Mouse (Mus musculus) CD4-positive, CD25-positive, alpha-beta regulatory T cell, adult 4 months (primary cell): ENCODE results near the gene Hspbap1. TPM values are rescaled to one million over a fixed set of nuclear protein-coding genes. Genes with fewer than 3 reads are reported as not detected.

Source experiments
- ATAC-seq: one replicate; pipeline ENCODE4 v1.8.0; 2017
- polyA plus RNA-seq, 2 experiments: library from polyadenylated mRNA; unstranded; fragments of 100-300 nt; shearing (Covaris generic); gene quantifications; one replicate each; pipeline ENCODE4 v1.2.1; 2017

Hspbap1 gene
- polyA plus RNA-seq, 2 experiments from 2014 or later, result 35.1 to 36.3 TPM

GRCm38 (mm10) chr16:35806973-35807662 is 36.9 kb downstream of the Hspbap1 start:
- ATAC-seq, result no peak

- ATAC-seq, result no peak
Observed at GRCm38 (mm10) chr16:35807663-35807992, 37.5 kb downstream of the Hspbap1 start.

- no peak for ATAC-seq
Observed at GRCm38 (mm10) chr16:35808838-35809237, 38.7 kb downstream of the Hspbap1 start.

GRCm38 (mm10) chr16:35813119-35813518 is 42.9 kb downstream of the Hspbap1 start:
- ATAC-seq, result no peak

- ATAC-seq, result peak; percentile 96
Observed at GRCm38 (mm10) chr16:35817255-35818089, 47.3 kb downstream of the Hspbap1 start.

GRCm38 (mm10) chr16:35829999-35830398 is 59.8 kb downstream of the Hspbap1 start:
- ATAC-seq, result no peak

- ATAC-seq, result no peak
Observed at GRCm38 (mm10) chr16:35832926-35833325, 62.8 kb downstream of the Hspbap1 start.

GRCm38 (mm10) chr16:35834653-35835052 is 64.5 kb downstream of the Hspbap1 start:
- ATAC-seq, result no peak

GRCm38 (mm10) chr16:35839680-35840079 is 69.5 kb downstream of the Hspbap1 start:
- peak; percentile 68 for ATAC-seq

- no peak for ATAC-seq
Observed at GRCm38 (mm10) chr16:35847138-35847537, 77.0 kb downstream of the Hspbap1 start.

- no peak for ATAC-seq
Observed at GRCm38 (mm10) chr16:35855846-35856245, 85.7 kb downstream of the Hspbap1 start.

GRCm38 (mm10) chr16:35856766-35857165 is 86.6 kb downstream of the Hspbap1 start:
- ATAC-seq, result no peak

- no peak for ATAC-seq
Observed at GRCm38 (mm10) chr16:35860236-35860635, 90.1 kb downstream of the Hspbap1 start.

GRCm38 (mm10) chr16:35862057-35862456 is 91.9 kb downstream of the Hspbap1 start:
- no peak for ATAC-seq

- ATAC-seq, result no peak
Observed at GRCm38 (mm10) chr16:35867726-35868125, 97.6 kb downstream of the Hspbap1 start.

- peak; percentile 80 for ATAC-seq
Observed at GRCm38 (mm10) chr16:35869126-35869525, 99.0 kb downstream of the Hspbap1 start.

- ATAC-seq, result peak; percentile 6
Observed at GRCm38 (mm10) chr16:35869656-35870055, 99.5 kb downstream of the Hspbap1 start.

GRCm38 (mm10) chr16:35870581-35871047 is 100.4 kb downstream of the Hspbap1 start:
- ATAC-seq, result no peak

GRCm38 (mm10) chr16:35871048-35871851 is 101.1 kb downstream of the Hspbap1 start, which contains the start of gene Parp14:
TSS of gene Parp14 (minus strand) at chr16:35871544.
- peak; percentile 53 for ATAC-seq

GRCm38 (mm10) chr16:35871898-35872297 is 101.7 kb downstream of the Hspbap1 start:
- ATAC-seq, result no peak

- no peak for ATAC-seq
Observed at GRCm38 (mm10) chr16:35872410-35873006, 102.3 kb downstream of the Hspbap1 start.

GRCm38 (mm10) chr16:35874416-35874815 is 104.2 kb downstream of the Hspbap1 start:
- peak; percentile 46 for ATAC-seq
